Mouse (Mus musculus) limb, embryonic 11.5 days (tissue): ENCODE measurements around the gene D10Jhu81e. TPM values are rescaled to one million over a fixed set of nuclear protein-coding genes. Genes with fewer than 3 reads are reported as not detected.
A peak's percentile ranks its signal among the peaks of the same experiment; 100 is the strongest.

Experiments
- ATAC-seq: fragments of 200-750 bp; cut with Nextera tagmentation; 2 replicates; pipeline ENCODE4 v1.8.0; 2017; ENCODE audit warnings: low read depth; ENCODE audit not compliant: insufficient number of reproducible peaks, low FRiP score, low TSS enrichment
- DNase-seq: peaks from one replicate; pipeline ENCODE4 v3.0.0-alpha.2; 2015; ENCODE audit warnings: low spot score
- H3K27ac ChIP-seq: fragments of 300-500 bp; sonication (generic); replicated peaks from 2 replicates; pipeline ENCODE4 v1.5.1; 2014; ENCODE audit warnings: low read depth, mild to moderate bottlenecking, low read length
- H3K27me3 ChIP-seq: fragments of 300-500 bp; sonication (generic); 2 replicates; pipeline ENCODE4 v1.6.1; 2014; ENCODE audit warnings: mild to moderate bottlenecking, low read length, mixed read lengths; ENCODE audit not compliant: control insufficient read depth, insufficient read depth
- H3K36me3 ChIP-seq: fragments of 300-500 bp; sonication (generic); 2 replicates; pipeline ENCODE4 v1.6.1; 2014; ENCODE audit warnings: mild to moderate bottlenecking, low read length, moderate library complexity, mixed read lengths; ENCODE audit not compliant: control insufficient read depth, insufficient read depth
- H3K4me1 ChIP-seq: fragments of 300-500 bp; sonication (generic); 2 replicates; pipeline ENCODE4 v1.6.1; 2014; ENCODE audit warnings: low read length, mixed read lengths; ENCODE audit not compliant: control insufficient read depth, insufficient read depth
- H3K4me2 ChIP-seq: fragments of 300-500 bp; sonication (generic); 2 replicates; pipeline ENCODE4 v1.6.1; 2014; ENCODE audit warnings: low read depth, mild to moderate bottlenecking, moderate library complexity; ENCODE audit not compliant: severe bottlenecking
- H3K4me3 ChIP-seq: fragments of 300-500 bp; sonication (generic); 2 replicates; pipeline ENCODE4 v1.5.1; 2014; ENCODE audit warnings: low read depth, low read length
- H3K9ac ChIP-seq: fragments of 300-500 bp; sonication (generic); 2 replicates; pipeline ENCODE4 v1.6.1; 2014; ENCODE audit warnings: mild to moderate bottlenecking, low read length
- H3K9me3 ChIP-seq: fragments of 300-500 bp; sonication (generic); 2 replicates; pipeline ENCODE4 v1.6.1; 2016; ENCODE audit warnings: low read length; ENCODE audit not compliant: control insufficient read depth
- WGBS: fragments of 180-500 bp; shearing (Covaris S2); extraction: QIAGEN DNeasy Blood & Tissue Kit; methylation state at CpG from one replicate; pipeline ENCODE4 v1.1.7; 2014; 5-methylcytosine and 5-hydroxymethylcytosine counted together
- polyA plus RNA-seq: library from polyadenylated mRNA; unstranded; fragments of >200 nt; fragmentation: Nextera tagmentation; extraction: Ambion mirVana; gene quantifications from 2 replicates; pipeline ENCODE4 v1.2.1, GENCODE M21; 2014

Gene D10Jhu81e
- polyA plus RNA-seq, 1 experiment from 2014 or later, result 25.9 TPM

GRCm38 (mm10) chr10:78161096-78161495 is 8.5 kb downstream of the D10Jhu81e start:
- ATAC-seq (no peak), DNase-seq (no peak)
- Histone ChIP-seq H3K36me3 (peaks cover 3% of the 10 kb centered on the region; the same call in 1 of the 2 replicates), H3K4me2 (no peak overlapping the region), H3K4me1 (no peaks in the 10 kb centered on the region), H3K4me3 (no peak overlapping the region), H3K9ac (no peak overlapping the region), H3K9me3 (no peaks in the 10 kb centered on the region), H3K27ac (no peak overlapping the region), H3K27me3 (no peaks in the 10 kb centered on the region)
- 86% methylated on average over 8 of the region's 8 CpGs for WGBS

DNA sequence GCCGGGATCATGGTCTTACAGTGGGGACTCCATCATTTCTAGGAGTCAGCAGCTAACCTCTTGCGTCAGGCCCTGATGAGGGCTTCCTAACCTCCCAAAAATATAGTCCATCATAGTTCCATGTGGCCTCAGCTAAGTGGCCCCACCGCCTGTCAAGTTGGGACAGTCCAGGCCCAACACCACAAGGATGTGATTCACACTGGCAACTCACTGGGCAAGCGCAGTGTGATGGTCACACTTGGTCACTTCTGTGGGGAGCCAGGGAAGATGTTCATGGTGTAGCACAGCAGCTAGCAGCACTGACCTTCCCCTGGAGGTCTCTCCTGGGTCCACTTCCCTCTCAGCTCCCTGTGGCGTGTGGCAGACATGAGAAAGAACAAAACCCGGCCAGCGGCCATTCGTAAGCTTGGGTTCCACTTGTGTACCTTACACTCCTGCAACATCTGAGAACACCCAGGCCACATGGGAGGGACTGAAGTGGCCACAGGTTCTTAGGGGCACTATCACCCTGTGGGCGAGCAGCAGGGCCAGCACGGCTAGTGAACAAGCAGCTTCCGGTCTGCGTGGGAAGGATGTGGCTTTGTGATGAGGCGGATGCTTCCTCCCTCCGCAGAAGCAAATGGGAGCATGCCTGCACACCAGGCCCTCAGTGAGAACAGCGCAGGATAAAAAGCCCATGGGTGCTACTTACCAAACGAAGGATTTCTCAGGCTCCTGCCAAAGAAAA is 9.1 kb downstream of the D10Jhu81e start:
- 90% methylated on average over 16 of the region's 16 CpGs for WGBS
- ATAC-seq, result 0 out of 2 replicates have a peak, but pooled peaks have one; percentile 13
- peaks cover 3% of the 10 kb centered on the region; the same call in 1 of the 2 replicates for H3K36me3 ChIP-seq

DNA sequence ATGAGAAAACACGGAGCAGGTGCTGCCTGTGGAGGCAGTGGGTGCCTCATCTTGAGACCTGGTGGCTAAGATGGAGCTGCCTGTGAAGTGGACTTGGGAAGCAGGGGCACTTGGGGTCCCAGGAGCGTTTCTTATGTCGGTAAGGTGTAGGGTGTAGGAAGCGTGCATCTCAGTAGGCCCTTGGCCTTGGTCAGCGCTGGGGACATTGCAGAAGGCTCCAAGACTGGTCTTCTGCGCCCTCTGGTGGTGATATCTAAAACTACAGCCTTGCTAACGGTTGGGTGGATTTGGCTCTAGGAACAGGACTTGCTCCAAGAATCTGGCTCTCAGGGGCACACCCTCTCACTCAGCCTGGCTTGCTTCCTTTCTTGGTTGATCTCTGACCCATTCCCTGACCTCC is 9.7 kb downstream of the D10Jhu81e start:
- DNase-seq, result peak; percentile 90
- Histone ChIP-seq H3K36me3 (peaks cover 3% of the 10 kb centered on the region; the same call in 1 of the 2 replicates), H3K27ac (no peak overlapping the region), H3K4me1 (no peaks in the 10 kb centered on the region), H3K27me3 (no peaks in the 10 kb centered on the region), H3K4me3 (no peak overlapping the region), H3K9ac (no peak overlapping the region), H3K4me2 (peak overlapping the region; percentile 35), H3K9me3 (no peaks in the 10 kb centered on the region)
- 5% methylated on average over 7 of the region's 7 CpGs for WGBS
- peak; percentile 75 for ATAC-seq

More for the DNA sequence above, 9.1 kb downstream of the D10Jhu81e start:
- H3K27me3 ChIP-seq, result no peaks in the 10 kb centered on the region
- no peaks in the 10 kb centered on the region for H3K4me1 ChIP-seq
- no peak overlapping the region for H3K27ac ChIP-seq
- H3K4me3 ChIP-seq, result no peak overlapping the region
- DNase-seq, result no peak
- no peak overlapping the region for H3K9ac ChIP-seq
- no peaks in the 10 kb centered on the region for H3K9me3 ChIP-seq
- no peak overlapping the region for H3K4me2 ChIP-seq

DNA sequence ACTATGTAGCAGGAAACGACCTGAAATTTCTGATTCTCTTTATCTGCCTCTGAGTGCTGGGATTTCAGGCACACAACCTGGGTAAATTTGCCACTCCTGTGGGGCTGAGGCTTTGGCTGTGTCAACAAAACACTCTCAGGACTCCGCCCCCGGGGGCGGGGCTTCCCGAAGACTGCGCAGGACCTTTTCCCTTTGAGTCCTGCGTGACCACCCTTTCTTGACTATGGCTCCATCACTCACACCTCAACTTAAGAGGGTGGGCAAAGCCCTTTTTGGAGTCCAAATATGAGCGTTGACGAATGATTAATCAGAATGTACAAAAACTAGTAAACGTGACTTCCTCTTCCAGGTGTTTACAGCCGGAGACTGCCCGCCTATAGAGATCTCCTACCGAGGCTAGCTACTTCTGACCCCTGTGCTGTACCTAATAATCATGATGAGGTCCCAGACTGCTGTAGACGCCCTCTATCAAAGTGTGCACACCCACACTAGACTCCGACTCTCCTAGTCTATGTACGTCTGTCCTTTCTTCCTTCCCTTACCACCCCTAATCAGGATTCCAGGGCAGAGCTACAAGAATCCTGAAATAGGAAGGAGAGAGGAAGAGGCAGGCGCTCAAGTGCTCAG is 10.2 kb downstream of the D10Jhu81e start:
- ATAC-seq, result no peak

GRCm38 (mm10) chr10:78158041-78158440 is 11.5 kb downstream of the D10Jhu81e start:
- Histone ChIP-seq H3K36me3 (no peaks in the 10 kb centered on the region), H3K27me3 (no peaks in the 10 kb centered on the region), H3K4me1 (no peaks in the 10 kb centered on the region), H3K4me2 (no peak overlapping the region), H3K9ac (no peak overlapping the region), H3K27ac (no peak overlapping the region), H3K4me3 (no peak overlapping the region), H3K9me3 (no peaks in the 10 kb centered on the region)
- ATAC-seq, result no peak
- DNase-seq, result no peak
- WGBS, result 90% methylated on average over 15 of the region's 15 CpGs

More for the DNA sequence above, 10.2 kb downstream of the D10Jhu81e start:
- no peak overlapping the region for H3K9ac ChIP-seq
- DNase-seq, result peak; percentile 61
- H3K9me3 ChIP-seq, result no peaks in the 10 kb centered on the region
- H3K4me1 ChIP-seq, result no peaks in the 10 kb centered on the region
- H3K27ac ChIP-seq, result no peak overlapping the region
- 15% methylated on average over 17 of the region's 17 CpGs for WGBS
- H3K4me3 ChIP-seq, result no peak overlapping the region
- H3K4me2 ChIP-seq, result peak overlapping the region; percentile 35
- H3K27me3 ChIP-seq, result no peaks in the 10 kb centered on the region
- H3K36me3 ChIP-seq, result no peaks in the 10 kb centered on the region; the same call in 1 of the 2 replicates

GRCm38 (mm10) chr10:78156926-78157325 is 12.7 kb downstream of the D10Jhu81e start:
- Histone ChIP-seq H3K4me3 (no peak overlapping the region), H3K27me3 (no peaks in the 10 kb centered on the region), H3K4me2 (no peak overlapping the region), H3K9ac (no peak overlapping the region), H3K9me3 (no peaks in the 10 kb centered on the region), H3K36me3 (no peaks in the 10 kb centered on the region), H3K27ac (no peak overlapping the region), H3K4me1 (no peaks in the 10 kb centered on the region)
- ATAC-seq, result no peak
- 81% methylated on average over 6 of the region's 6 CpGs for WGBS
- DNase-seq, result no peak

GRCm38 (mm10) chr10:78148834-78149766 is 20.5 kb downstream of the D10Jhu81e start:
- Histone ChIP-seq H3K9ac (no peak overlapping the region), H3K9me3 (no peaks in the 10 kb centered on the region), H3K4me2 (no peak overlapping the region), H3K4me3 (no peak overlapping the region), H3K27ac (no peak overlapping the region), H3K27me3 (no peaks in the 10 kb centered on the region), H3K36me3 (no peaks in the 10 kb centered on the region), H3K4me1 (no peaks in the 10 kb centered on the region)
- WGBS, result 73% methylated on average over 10 of the region's 10 CpGs
- DNase-seq (no peak), ATAC-seq (no peak)

DNA sequence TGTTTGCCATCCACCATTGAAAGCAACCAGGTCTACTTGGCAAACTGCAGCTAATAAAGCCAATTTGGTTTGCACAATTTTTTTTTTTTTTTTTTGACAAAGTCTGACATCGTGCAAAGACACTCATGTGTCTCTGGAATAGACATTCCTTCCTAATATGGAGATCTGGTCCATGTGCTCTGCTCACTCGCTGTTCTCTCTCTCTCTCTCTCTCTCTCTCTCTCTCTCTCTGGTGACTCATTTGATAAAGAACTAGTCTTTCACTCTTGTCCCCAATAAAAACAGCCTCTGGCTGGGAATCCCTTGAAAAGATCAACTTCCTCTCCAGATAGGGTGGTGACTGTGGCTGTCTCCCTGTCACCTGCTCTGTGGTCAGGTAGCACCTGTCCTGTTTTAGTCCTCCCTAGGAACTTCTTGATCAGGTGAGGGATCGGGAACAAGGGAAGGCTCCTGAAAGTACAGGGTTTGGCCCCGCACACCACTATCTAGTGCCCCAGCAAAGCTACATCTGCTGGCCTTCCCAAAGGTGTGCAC is 21.6 kb downstream of the D10Jhu81e start:
- H3K4me2 ChIP-seq, result no peak overlapping the region
- H3K4me3 ChIP-seq, result no peak overlapping the region
- H3K4me1 ChIP-seq, result no peaks in the 10 kb centered on the region
- H3K27me3 ChIP-seq, result no peaks in the 10 kb centered on the region
- ATAC-seq (no peak), DNase-seq (no peak)
- WGBS, result 75% methylated on average over 4 of the region's 4 CpGs
- no peaks in the 10 kb centered on the region for H3K9me3 ChIP-seq
- H3K27ac ChIP-seq, result no peak overlapping the region
- no peak overlapping the region for H3K9ac ChIP-seq
- no peaks in the 10 kb centered on the region for H3K36me3 ChIP-seq
